Mouse (Mus musculus): Measurements from ENCODE around the gene Ghdc. TPM values are rescaled to one million over a fixed set of nuclear protein-coding genes. Genes with fewer than 3 reads are reported as not detected.

Ghdc gene
- total and polyA plus RNA-seq, 3 experiments = 5.7 to 9.2 TPM; not detected in 1

- H3K9ac ChIP-seq (ENCODE audit: control insufficient read depth, low read depth, low read length, poor library complexity, severe bottlenecking) = no peak overlapping the region
- H3K4me3 ChIP-seq (ENCODE audit: control insufficient read depth in 1 of 2, insufficient read depth in 1 of 2, low read depth in 2 of 2, low read length in 2 of 2) = no peak overlapping the region
- TF ChIP-seq RCOR1 (IDR thresholded peaks at IDR 0.05; ENCODE audit: low read depth, low read length) (no peak), USF1 (IDR thresholded peaks at IDR 0.05; ENCODE audit: low read depth, low read length) (no peak), RAD21 (IDR thresholded peaks at IDR 0.05; ENCODE audit: low read depth, low read length) (no peak), NRF1 (IDR thresholded peaks at IDR 0.05; ENCODE audit: insufficient read depth, low read depth, low read length, poor library complexity, severe bottlenecking) (no peak), GABPA (IDR thresholded peaks at IDR 0.05; ENCODE audit: low read depth, low read length) (no peak), BHLHE40 (IDR thresholded peaks at IDR 0.05; ENCODE audit: borderline replicate concordance, low read depth, low read length) (no peak), MXI1 (IDR thresholded peaks at IDR 0.05; ENCODE audit: low read depth, low read length) (no peak), POLR2AphosphoS2 (IDR thresholded peaks at IDR 0.05; ENCODE audit: low read length) (no peak), MYC (IDR thresholded peaks at IDR 0.05; ENCODE audit: low read depth, low read length) (no peak)
- no peaks in the 10 kb centered on the region for H3K9me3 ChIP-seq (replicated peaks; ENCODE audit: insufficient read depth, low read length)
- DNase-seq (ENCODE audit: low read depth, low spot score) = no peak
- no peak overlapping the region for H3K27ac ChIP-seq (ENCODE audit: control insufficient read depth, low read depth, low read length)
- no peaks in the 10 kb centered on the region for H3K4me1 ChIP-seq (ENCODE audit: control insufficient read depth in 1 of 2, insufficient read depth in 2 of 2, low read length in 2 of 2)
- no peaks in the 10 kb centered on the region for H3K27me3 ChIP-seq (ENCODE audit: control insufficient read depth in 1 of 2, insufficient read depth in 2 of 2, low read length in 2 of 2)
- peaks cover 0 to 12% of the 10 kb centered on the region in 2 experiments; a peak in 2 of 4 replicates for H3K36me3 ChIP-seq (ENCODE audit: control insufficient read depth in 1 of 2, insufficient read depth in 2 of 2, low read length in 2 of 2)
- H3K79me2 ChIP-seq (ENCODE audit: control insufficient read depth, insufficient read depth, low read length, poor library complexity) = no peaks in the 10 kb centered on the region
These were observed 33.7 kb upstream of the Ghdc start for GRCm38 (mm10) chr11:100804409-100804808.

GRCm38 (mm10) chr11:100799426-100799825 lies 28.7 kb upstream of the Ghdc start:
- no peak overlapping the region for H3K27ac ChIP-seq (ENCODE audit: control insufficient read depth, low read depth, low read length)
- H3K36me3 ChIP-seq (ENCODE audit: control insufficient read depth in 1 of 2, insufficient read depth in 2 of 2, low read length in 2 of 2) = peaks cover 0 to 15% of the 10 kb centered on the region in 2 experiments; a peak in 2 of 4 replicates
- TF ChIP-seq MAFK (IDR thresholded peaks at IDR 0.05; ENCODE audit: borderline replicate concordance, low read depth, low read length) (no peak), NELFE (IDR thresholded peaks at IDR 0.05; ENCODE audit: low read depth, low read length) (no peak), USF2 (IDR thresholded peaks at IDR 0.05; ENCODE audit: borderline replicate concordance in 1 of 2, insufficient read depth in 1 of 2, low read depth in 1 of 2, low read length in 2 of 2) (no peak), RAD21 (IDR thresholded peaks at IDR 0.05; ENCODE audit: low read depth, low read length) (no peak), CHD2 (IDR thresholded peaks at IDR 0.05; ENCODE audit: low read length) (no peak), JUND (IDR thresholded peaks at IDR 0.05; ENCODE audit: low read depth, low read length) (no peak), POLR2AphosphoS5 (IDR thresholded peaks at IDR 0.05; ENCODE audit: borderline replicate concordance, low read depth, low read length) (no peak), MAZ (IDR thresholded peaks at IDR 0.05; ENCODE audit: low read depth, low read length) (no peak), TCF12 (IDR thresholded peaks at IDR 0.05; ENCODE audit: low read depth, low read length) (no peak), EP300 (IDR thresholded peaks at IDR 0.05; ENCODE audit: low read depth in 1 of 2, low read length in 2 of 2) (no peak)

More at GRCm38 (mm10) chr11:100799426-100799825, 28.7 kb upstream of the Ghdc start:
- Histone ChIP-seq H3K9me3 (replicated peaks; ENCODE audit: insufficient read depth, low read length) (no peaks in the 10 kb centered on the region), H3K4me3 (ENCODE audit: control insufficient read depth in 1 of 2, insufficient read depth in 1 of 2, low read depth in 2 of 2, low read length in 2 of 2) (no peak overlapping the region), H3K79me2 (ENCODE audit: control insufficient read depth, insufficient read depth, low read length, poor library complexity) (no peaks in the 10 kb centered on the region), H3K4me1 (ENCODE audit: control insufficient read depth in 1 of 2, insufficient read depth in 2 of 2, low read length in 2 of 2) (no peaks in the 10 kb centered on the region), H3K27me3 (ENCODE audit: control insufficient read depth in 1 of 2, insufficient read depth in 2 of 2, low read length in 2 of 2) (no peaks in the 10 kb centered on the region), H3K9ac (ENCODE audit: control insufficient read depth, low read depth, low read length, poor library complexity, severe bottlenecking) (no peak overlapping the region)
- no peak for DNase-seq (ENCODE audit: low read depth, low spot score)

Data from MEL (cell line).